Mouse (Mus musculus): ENCODE results near the gene Kiss1.
A peak's percentile ranks its signal among the peaks of the same experiment; 100 is the strongest.
"Not testable (repeated sequence)": the region's sequence is repeated elsewhere in the genome, so short reads cannot be mapped to it uniquely, and the experiment has no call there.

Gene Kiss1

GRCm38 (mm10) chr1:133316577-133316976 lies 5.1 kb upstream of the Kiss1 start:
- DNase-seq (ENCODE audit: inconsistent age in 2 of 2, low spot score in 1 of 2): no peak

GRCm38 (mm10) chr1:133317149-133317548 lies 4.5 kb upstream of the Kiss1 start:
- no peak for DNase-seq (ENCODE audit: inconsistent age in 2 of 2, low spot score in 1 of 2)

DNA sequence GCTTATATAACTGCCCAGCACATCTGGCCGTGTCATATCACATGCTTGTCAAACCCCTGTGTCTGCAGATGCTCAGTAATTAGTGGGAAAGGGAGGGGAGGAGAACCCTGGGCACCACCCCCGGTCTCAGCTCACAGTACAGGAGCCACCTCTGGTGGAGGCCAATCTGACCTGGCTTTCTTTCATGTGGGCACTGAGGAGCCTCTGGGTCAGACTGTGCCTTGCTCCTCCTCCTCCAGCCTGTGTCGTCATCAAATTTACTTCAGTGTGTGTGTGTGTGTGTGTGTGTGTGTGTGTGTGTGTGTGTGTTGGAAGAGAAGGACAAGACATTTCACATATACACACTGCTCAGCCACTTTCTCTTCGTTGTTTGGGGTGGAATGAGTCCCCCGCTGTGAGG lies 1.7 kb downstream of the Kiss1 start:
- no peak for DNase-seq (ENCODE audit: inconsistent age in 2 of 2, low spot score in 1 of 2)

- no peak for DNase-seq (ENCODE audit: inconsistent age in 2 of 2, low spot score in 1 of 2)
Measured at GRCm38 (mm10) chr1:133325951-133326350, 4.3 kb downstream of the Kiss1 start.

DNA sequence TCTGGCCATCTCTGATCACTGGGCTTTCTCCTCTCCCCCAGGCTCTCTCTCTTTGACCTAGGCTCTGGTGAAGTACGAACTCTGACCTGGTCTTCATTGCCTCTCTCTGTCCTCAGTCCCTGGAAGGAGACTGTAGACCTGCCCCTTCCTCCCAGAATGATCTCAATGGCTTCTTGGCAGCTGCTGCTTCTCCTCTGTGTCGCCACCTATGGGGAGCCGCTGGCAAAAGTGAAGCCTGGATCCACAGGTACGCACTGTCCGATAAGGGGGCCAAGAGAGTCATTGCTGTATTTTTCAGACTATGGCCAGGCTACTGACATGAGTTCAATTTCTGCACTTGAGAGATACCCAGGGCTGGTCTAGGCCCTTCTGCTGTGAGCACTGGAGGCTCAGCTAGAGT lies 5.4 kb downstream of the Kiss1 start:
- DNase-seq (ENCODE audit: inconsistent age in 2 of 2, low spot score in 1 of 2): no peak

GRCm38 (mm10) chr1:133328299-133328795 lies 6.7 kb downstream of the Kiss1 start:
- no peak for DNase-seq (ENCODE audit: inconsistent age in 2 of 2, low spot score in 1 of 2)

GRCm38 (mm10) chr1:133328896-133329637 lies 7.4 kb downstream of the Kiss1 start:
- DNase-seq (ENCODE audit: inconsistent age in 2 of 2, low spot score in 1 of 2): no peak

DNA sequence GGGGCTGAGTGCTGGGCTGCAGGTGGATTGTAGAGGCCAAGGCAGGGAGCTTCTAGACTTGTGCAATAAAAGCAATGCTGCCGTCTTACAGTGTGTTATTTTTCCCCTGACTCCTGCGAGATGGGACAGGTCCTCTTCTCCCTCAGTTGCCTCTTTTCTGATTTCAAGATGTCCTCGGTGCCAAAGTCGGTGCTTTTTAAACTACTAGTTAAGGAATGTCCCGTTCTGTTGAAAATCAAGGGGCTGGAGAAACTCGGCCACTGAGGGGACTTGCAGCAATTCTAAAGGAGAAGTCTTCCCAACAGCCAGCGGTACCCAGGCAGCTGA lies 7.9 kb downstream of the Kiss1 start:
- no peak for DNase-seq (ENCODE audit: inconsistent age in 2 of 2, low spot score in 1 of 2)

GRCm38 (mm10) chr1:133331142-133331541 lies 9.5 kb downstream of the Kiss1 start:
- DNase-seq (ENCODE audit: inconsistent age in 2 of 2, low spot score in 1 of 2): peak in 1 of 2 experiments; percentile 68

- no peak for DNase-seq (ENCODE audit: inconsistent age in 2 of 2, low spot score in 1 of 2)
Measured at GRCm38 (mm10) chr1:133332656-133333430, 11.2 kb downstream of the Kiss1 start.

DNA sequence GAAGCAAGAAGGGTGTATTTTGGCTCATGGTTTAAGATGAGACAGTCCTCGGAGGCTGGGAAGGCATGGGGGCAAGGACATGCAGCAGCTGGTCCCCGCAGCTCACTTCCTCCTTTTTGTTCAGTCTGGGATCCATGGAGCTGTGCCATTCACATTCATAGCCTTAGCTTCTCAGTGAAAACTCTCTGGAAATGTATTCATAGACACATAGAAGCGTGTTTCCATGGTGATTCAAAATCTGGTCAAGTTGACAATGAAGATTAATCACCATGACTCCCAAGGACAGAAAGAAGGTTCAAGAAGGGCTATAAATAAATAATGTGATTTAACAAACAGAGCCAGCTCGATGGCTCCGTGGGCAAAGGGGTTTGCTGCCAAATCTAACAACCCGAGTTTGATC lies 12.3 kb downstream of the Kiss1 start:
- DNase-seq (ENCODE audit: inconsistent age in 2 of 2, low spot score in 1 of 2): no peak

DNA sequence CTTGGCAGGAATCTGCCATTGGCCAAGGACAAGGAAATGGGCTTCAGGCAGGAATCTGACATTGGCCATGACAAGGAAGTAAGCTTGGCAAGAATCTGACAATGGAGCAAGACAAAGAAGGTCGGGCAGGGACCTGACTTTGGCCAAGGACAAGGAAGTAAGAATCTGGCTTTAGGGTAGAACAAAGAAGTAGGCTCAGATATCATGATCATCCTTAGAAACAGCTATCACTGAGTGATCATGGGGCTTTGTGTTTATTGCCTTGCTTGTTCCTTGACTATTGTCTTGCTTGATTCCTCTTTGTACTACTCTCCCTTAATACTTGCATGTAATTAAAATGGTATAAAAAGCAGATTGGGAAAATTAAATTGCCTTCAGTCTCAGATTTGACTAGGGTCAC lies 18.7 kb downstream of the Kiss1 start:
- not testable (repeated sequence) for DNase-seq (ENCODE audit: inconsistent age in 2 of 2, low spot score in 1 of 2)

DNA sequence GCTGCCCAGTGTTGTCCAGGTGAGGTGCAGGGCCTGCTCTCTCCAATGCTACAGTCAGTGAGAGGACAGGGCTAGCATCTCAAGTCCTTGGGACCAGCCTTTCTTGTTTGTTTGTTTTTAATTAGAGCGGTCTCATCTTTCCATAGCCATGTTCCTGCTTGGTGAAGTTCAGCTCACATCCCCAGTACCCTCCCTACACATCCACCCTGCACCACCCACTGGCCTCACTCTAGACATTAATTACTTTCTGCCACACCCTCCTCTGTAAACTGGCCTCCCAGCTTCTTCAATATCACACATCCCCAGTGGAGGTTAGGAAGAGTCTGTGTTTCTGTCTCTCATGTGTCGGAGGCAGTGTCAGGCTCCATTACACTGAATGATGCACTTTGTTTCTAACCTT lies 22.7 kb downstream of the Kiss1 start:
- DNase-seq (ENCODE audit: inconsistent age in 2 of 2, low spot score in 1 of 2): no peak

DNA sequence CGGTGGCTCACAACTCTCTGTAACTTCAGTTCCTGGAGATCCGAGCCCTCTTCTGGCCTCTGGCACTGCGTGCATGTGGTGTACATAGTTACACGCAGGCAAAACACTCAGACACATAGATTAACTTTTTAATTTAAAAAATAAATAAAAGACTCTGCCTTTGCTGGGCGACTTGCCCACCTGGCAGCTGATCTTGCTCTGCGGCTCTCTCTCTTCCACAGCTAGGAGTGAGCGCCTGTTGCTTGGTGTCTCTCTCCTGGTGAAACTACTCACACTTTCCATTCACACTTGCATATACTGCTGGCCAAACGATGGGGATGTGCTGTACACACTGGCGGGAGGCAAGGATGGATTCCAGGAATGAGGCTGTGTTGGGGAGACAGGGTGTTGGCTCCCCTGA lies 24.9 kb downstream of the Kiss1 start:
- no peak for DNase-seq (ENCODE audit: inconsistent age in 2 of 2, low spot score in 1 of 2)

GRCm38 (mm10) chr1:133347226-133347625 lies 25.6 kb downstream of the Kiss1 start:
- DNase-seq (ENCODE audit: inconsistent age in 2 of 2, low spot score in 1 of 2): no peak

GRCm38 (mm10) chr1:133347693-133348520 lies 26.2 kb downstream of the Kiss1 start:
- DNase-seq (ENCODE audit: inconsistent age in 2 of 2, low spot score in 1 of 2): peak; percentile 80 to 89

GRCm38 (mm10) chr1:133350210-133350609 lies 28.5 kb downstream of the Kiss1 start, which contains the start of gene Ren1:
Ren1 (plus strand) TSS chr1:133350510.
- no peak for DNase-seq (ENCODE audit: inconsistent age in 2 of 2, low spot score in 1 of 2)

GRCm38 (mm10) chr1:133351762-133352161 lies 30.1 kb downstream of the Kiss1 start:
- no peak for DNase-seq (ENCODE audit: inconsistent age in 2 of 2, low spot score in 1 of 2)

DNA sequence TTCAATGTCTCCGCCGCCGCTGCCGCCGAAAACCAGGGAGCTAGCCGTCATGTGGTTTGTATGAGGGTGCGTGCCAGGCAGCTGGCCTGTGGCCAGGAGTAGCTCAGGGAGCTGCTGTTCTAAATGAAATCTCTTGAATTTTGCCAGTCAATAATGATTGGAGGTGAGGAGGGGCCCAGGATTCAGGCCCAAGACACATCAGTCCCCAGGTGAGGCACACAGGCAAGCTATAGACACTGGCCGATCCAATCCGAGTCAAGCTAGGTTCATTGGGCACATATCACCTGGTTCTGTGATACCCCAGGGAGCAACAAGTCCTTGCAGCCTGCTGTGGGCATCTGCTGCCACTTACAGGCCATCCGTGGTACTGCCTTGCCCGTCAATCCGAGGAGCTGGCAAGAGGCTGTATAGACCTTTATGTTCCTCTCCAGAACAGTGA lies 31.7 kb downstream of the Kiss1 start:
- DNase-seq (ENCODE audit: inconsistent age in 2 of 2, low spot score in 1 of 2): peak; percentile 89 to 96

GRCm38 (mm10) chr1:133355469-133355868 lies 33.8 kb downstream of the Kiss1 start:
- no peak for DNase-seq (ENCODE audit: inconsistent age in 2 of 2, low spot score in 1 of 2)

GRCm38 (mm10) chr1:133355912-133356311 lies 34.2 kb downstream of the Kiss1 start:
- no peak for DNase-seq (ENCODE audit: inconsistent age in 2 of 2, low spot score in 1 of 2)

Data from adrenal gland, adult (tissue).